Mouse (Mus musculus) midbrain, postnatal 0 days (tissue): Measurements from ENCODE around the gene Uvrag. TPM values are rescaled to one million over a fixed set of nuclear protein-coding genes. Genes with fewer than 3 reads are reported as not detected.
A peak's percentile ranks its signal among the peaks of the same experiment; 100 is the strongest.

Source experiments
- ATAC-seq: fragments of 200-750 bp; cut with Nextera tagmentation; 2 replicates; pipeline ENCODE4 v1.8.0; 2017; ENCODE audit warnings: moderate number of reproducible peaks, mild to moderate bottlenecking, moderate TSS enrichment, moderate library complexity; ENCODE audit not compliant: low FRiP score
- DNase-seq: peaks from one replicate; pipeline ENCODE4 v3.0.0-alpha.2; 2015; ENCODE audit warnings: low spot score
- H3K27ac ChIP-seq: fragments of 300-500 bp; sonication (generic); 2 replicates; pipeline ENCODE4 v1.5.1; 2014; ENCODE audit warnings: low read depth, mild to moderate bottlenecking, low read length, mixed read lengths
- H3K27me3 ChIP-seq: fragments of 300-500 bp; sonication (generic); 2 replicates; pipeline ENCODE4 v1.6.1; 2014; ENCODE audit warnings: low read length, control low read depth, mixed read lengths; ENCODE audit not compliant: insufficient read depth
- H3K36me3 ChIP-seq: fragments of 300-500 bp; sonication (generic); 2 replicates; pipeline ENCODE4 v1.6.1; 2014; ENCODE audit warnings: low read length, control low read depth, mixed read lengths; ENCODE audit not compliant: insufficient read depth
- H3K4me1 ChIP-seq: fragments of 300-500 bp; sonication (generic); 2 replicates; pipeline ENCODE4 v1.6.1; 2014; ENCODE audit warnings: mild to moderate bottlenecking, control low read depth, antibody characterized with exemption, low read length, mixed read lengths; ENCODE audit not compliant: insufficient read depth
- H3K4me2 ChIP-seq: fragments of 300-500 bp; sonication (generic); 2 replicates; pipeline ENCODE4 v1.6.1; 2014; ENCODE audit warnings: low read depth, mild to moderate bottlenecking, low read length, mixed read lengths; ENCODE audit not compliant: poor library complexity, severe bottlenecking
- H3K4me3 ChIP-seq: fragments of 300-500 bp; sonication (generic); 2 replicates; pipeline ENCODE4 v1.5.1; 2014; ENCODE audit warnings: low read depth, mild to moderate bottlenecking, low read length, moderate library complexity
- H3K9ac ChIP-seq: fragments of 300-500 bp; sonication (generic); replicated peaks from 2 replicates; pipeline ENCODE4 v1.6.1; 2014; ENCODE audit warnings: mild to moderate bottlenecking, low read length, moderate library complexity, mixed read lengths; ENCODE audit not compliant: poor library complexity, severe bottlenecking
- H3K9me3 ChIP-seq: fragments of 300-500 bp; sonication (generic); 2 replicates; pipeline ENCODE4 v1.6.1; 2016; ENCODE audit warnings: low read length, control low read depth
- CTCF ChIP-seq: IDR thresholded peaks from 2 replicates; pipeline ENCODE4 v1.5.1; 2016; ENCODE audit warnings: antibody characterized with exemption, mild to moderate bottlenecking
- WGBS: fragments of 180-500 bp; shearing (Covaris S2); extraction: QIAGEN DNeasy Blood & Tissue Kit; methylation state at CpG from one replicate; pipeline ENCODE4 v1.1.7; 2014; 5-methylcytosine and 5-hydroxymethylcytosine counted together
- polyA plus RNA-seq: library from polyadenylated mRNA; unstranded; fragments of >200 nt; fragmentation: Nextera tagmentation; extraction: Ambion mirVana; gene quantifications from 2 replicates; pipeline ENCODE4 v1.2.1, GENCODE M21; 2015
- total RNA-seq: library from RNA; depleted of rRNA; stranded (reverse); fragments of >200 nt; gene quantifications from 2 replicates; pipeline ENCODE4 v1.2.3, GENCODE M21; 2014

The Uvrag gene
- total and polyA plus RNA-seq, 2 experiments from 2014 or later: 19.8 to 23.3 TPM

- 78% methylated on average over 5 of the region's 5 CpGs for whole genome bisulfite sequencing
- H3K4me3 ChIP-seq: no peak overlapping the region
- no peaks in the 10 kb centered on the region for H3K9me3 ChIP-seq
- H3K4me2 ChIP-seq: no peak overlapping the region
- DNase-seq: no peak
- H3K36me3 ChIP-seq: no peaks in the 10 kb centered on the region
- no peak for ATAC-seq
- TF ChIP-seq CTCF: no peak
- no peaks in the 10 kb centered on the region for H3K4me1 ChIP-seq
- H3K27ac ChIP-seq: no peak overlapping the region
- no peak overlapping the region for H3K9ac ChIP-seq
- H3K27me3 ChIP-seq: no peaks in the 10 kb centered on the region
Observed at GRCm38 (mm10) chr7:99075101-99075500, 65.8 kb downstream of the Uvrag start.

- H3K4me2 ChIP-seq: no peak overlapping the region
- H3K27ac ChIP-seq: no peak overlapping the region
- H3K36me3 ChIP-seq: no peaks in the 10 kb centered on the region
- WGBS: 30% methylated on average over 7 of the region's 7 CpGs
- no peak overlapping the region for H3K9ac ChIP-seq
- peak; percentile 82 for TF ChIP-seq CTCF
- H3K27me3 ChIP-seq: no peaks in the 10 kb centered on the region
- no peaks in the 10 kb centered on the region for H3K4me1 ChIP-seq
- ATAC-seq (peak; percentile 65; the same call in 1 of the 2 replicates), DNase-seq (peak; percentile 77)
- no peak overlapping the region for H3K4me3 ChIP-seq
- no peaks in the 10 kb centered on the region for H3K9me3 ChIP-seq
Observed at GRCm38 (mm10) chr7:99073734-99074372, 67.1 kb downstream of the Uvrag start.

GRCm38 (mm10) chr7:99067710-99068109, 73.2 kb downstream of the Uvrag start:
- H3K4me3 ChIP-seq: no peak overlapping the region
- no peak for ATAC-seq

GRCm38 (mm10) chr7:99065920-99066319, 75.0 kb downstream of the Uvrag start:
- 13% methylated on average over 2 of the region's 2 CpGs for WGBS
- TF ChIP-seq CTCF: no peak
- Histone ChIP-seq H3K27ac (no peak overlapping the region), H3K4me1 (no peaks in the 10 kb centered on the region), H3K4me2 (no peak overlapping the region), H3K36me3 (no peaks in the 10 kb centered on the region), H3K4me3 (no peak overlapping the region), H3K9me3 (no peaks in the 10 kb centered on the region), H3K27me3 (no peaks in the 10 kb centered on the region), H3K9ac (no peak overlapping the region)
- DNase-seq: no peak
- ATAC-seq: no peak

More at GRCm38 (mm10) chr7:99067710-99068109, 73.2 kb downstream of the Uvrag start:
- no peak overlapping the region for H3K27ac ChIP-seq
- H3K27me3 ChIP-seq: no peaks in the 10 kb centered on the region
- no peak for DNase-seq
- no peak for TF ChIP-seq CTCF
- no peak overlapping the region for H3K4me2 ChIP-seq
- H3K9ac ChIP-seq: no peak overlapping the region
- H3K36me3 ChIP-seq: no peaks in the 10 kb centered on the region
- H3K4me1 ChIP-seq: no peaks in the 10 kb centered on the region
- 84% methylated on average over 7 of the region's 7 CpGs for WGBS
- no peaks in the 10 kb centered on the region for H3K9me3 ChIP-seq

GRCm38 (mm10) chr7:99065391-99065831, 75.5 kb downstream of the Uvrag start:
- H3K9ac ChIP-seq: no peak overlapping the region
- H3K9me3 ChIP-seq: no peaks in the 10 kb centered on the region
- no peak overlapping the region for H3K27ac ChIP-seq
- ATAC-seq: no peak
- DNase-seq: no peak
- no peak for TF ChIP-seq CTCF
- H3K4me2 ChIP-seq: no peak overlapping the region
- H3K36me3 ChIP-seq: no peaks in the 10 kb centered on the region
- 11% methylated on average over 11 of the region's 11 CpGs for WGBS
- H3K4me1 ChIP-seq: no peaks in the 10 kb centered on the region
- H3K27me3 ChIP-seq: no peaks in the 10 kb centered on the region
- H3K4me3 ChIP-seq: no peak overlapping the region

GRCm38 (mm10) chr7:99064795-99065194, 76.1 kb downstream of the Uvrag start:
- no peak for TF ChIP-seq CTCF
- Histone ChIP-seq H3K4me1 (no peaks in the 10 kb centered on the region), H3K36me3 (no peaks in the 10 kb centered on the region), H3K4me2 (no peak overlapping the region), H3K9me3 (no peaks in the 10 kb centered on the region), H3K27me3 (no peaks in the 10 kb centered on the region), H3K27ac (no peak overlapping the region), H3K4me3 (no peak overlapping the region), H3K9ac (no peak overlapping the region)
- WGBS: 82% methylated on average over 3 of the region's 3 CpGs
- ATAC-seq: no peak
- no peak for DNase-seq
